Mouse (Mus musculus) CD4-positive, CD25-positive, alpha-beta regulatory T cell, adult 2 months (primary cell): ENCODE measurements around the gene Gan.
A peak's percentile ranks its signal among the peaks of the same experiment; 100 is the strongest.

Source experiments
- DNase-seq: peaks from one replicate; pipeline ENCODE4 v3.0.0-alpha.2; 2012; ENCODE audit warnings: low read depth, low spot score

Gan gene

DNA sequence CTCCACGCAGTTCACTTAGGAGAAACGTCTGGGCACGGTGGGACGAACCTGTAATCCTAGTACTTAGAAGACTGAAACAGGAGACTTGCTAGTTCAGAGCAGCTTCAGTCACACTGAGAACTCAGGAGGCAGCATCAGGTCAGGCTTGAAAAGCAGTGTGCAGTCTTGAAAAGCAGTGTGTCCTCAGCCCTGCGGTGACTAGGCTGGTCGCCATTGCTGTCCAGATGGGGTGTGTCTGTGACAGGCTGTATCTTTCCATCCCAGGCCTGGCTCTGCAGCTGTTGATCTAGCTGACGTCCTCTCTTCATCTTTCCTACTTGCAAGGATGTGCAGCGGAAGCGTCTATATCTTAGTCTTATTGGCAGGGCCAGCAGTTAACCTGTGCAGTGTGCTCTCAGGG, 42.9 kb downstream of the Gan start:
- DNase-seq, result no peak

GRCm38 (mm10) chr8:117201221-117202017, 43.5 kb downstream of the Gan start:
- peak; percentile 18 for DNase-seq

- no peak for DNase-seq
Observed at GRCm38 (mm10) chr8:117203085-117203484, 45.1 kb downstream of the Gan start.

DNA sequence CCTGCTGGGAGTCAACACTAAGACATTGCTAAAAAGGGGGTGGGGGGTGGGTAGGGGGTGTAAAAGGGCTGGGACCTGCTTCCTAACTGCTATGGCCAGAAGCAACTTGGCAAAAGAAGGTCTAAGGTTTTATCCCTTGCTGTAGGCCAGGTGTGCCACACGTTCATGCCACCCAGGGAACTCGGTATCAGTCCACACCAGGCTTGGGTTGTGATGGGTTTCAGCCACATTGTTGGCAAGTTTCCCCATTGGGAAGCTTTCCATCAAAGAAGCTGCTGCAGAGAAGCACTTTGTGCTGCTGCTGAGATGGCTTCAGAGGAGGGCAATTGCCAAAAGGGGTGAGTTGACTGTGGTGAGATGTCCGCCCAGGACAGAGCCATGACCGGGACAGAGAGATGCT, 47.9 kb downstream of the Gan start:
- DNase-seq, result no peak

- no peak for DNase-seq
Observed at GRCm38 (mm10) chr8:117206636-117207035, 48.7 kb downstream of the Gan start.

GRCm38 (mm10) chr8:117209150-117209549, 51.2 kb downstream of the Gan start:
- peak; percentile 20 for DNase-seq

GRCm38 (mm10) chr8:117212100-117212499, 54.2 kb downstream of the Gan start:
- DNase-seq, result no peak

GRCm38 (mm10) chr8:117217724-117218123, 59.8 kb downstream of the Gan start:
- no peak for DNase-seq

DNA sequence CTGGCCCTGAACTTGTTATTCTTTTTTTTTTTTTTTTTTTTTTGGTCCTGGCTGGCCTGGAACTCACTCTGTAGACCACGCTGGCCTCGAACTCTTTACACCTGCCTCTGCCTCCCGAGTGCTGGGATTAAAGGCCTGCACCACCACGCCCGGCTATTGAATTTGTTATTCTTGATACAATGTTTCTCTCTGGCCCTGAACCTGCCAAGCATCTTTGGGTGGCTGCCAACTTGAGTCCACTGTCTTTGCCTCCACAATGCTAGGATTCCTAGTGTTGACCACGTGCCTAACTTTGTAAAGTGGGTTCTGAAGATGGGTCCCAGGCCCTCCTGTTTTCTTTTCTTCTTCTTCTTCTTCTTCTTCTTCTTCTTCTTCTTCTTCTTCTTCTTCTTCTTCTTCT, 64.5 kb downstream of the Gan start:
- DNase-seq, result no peak

GRCm38 (mm10) chr8:117224630-117225029, 66.7 kb downstream of the Gan start:
- DNase-seq, result peak; percentile 93

- no peak for DNase-seq
Observed at GRCm38 (mm10) chr8:117226306-117226705, 68.4 kb downstream of the Gan start.

- no peak for DNase-seq
Observed at GRCm38 (mm10) chr8:117227339-117227738, 69.4 kb downstream of the Gan start.

DNA sequence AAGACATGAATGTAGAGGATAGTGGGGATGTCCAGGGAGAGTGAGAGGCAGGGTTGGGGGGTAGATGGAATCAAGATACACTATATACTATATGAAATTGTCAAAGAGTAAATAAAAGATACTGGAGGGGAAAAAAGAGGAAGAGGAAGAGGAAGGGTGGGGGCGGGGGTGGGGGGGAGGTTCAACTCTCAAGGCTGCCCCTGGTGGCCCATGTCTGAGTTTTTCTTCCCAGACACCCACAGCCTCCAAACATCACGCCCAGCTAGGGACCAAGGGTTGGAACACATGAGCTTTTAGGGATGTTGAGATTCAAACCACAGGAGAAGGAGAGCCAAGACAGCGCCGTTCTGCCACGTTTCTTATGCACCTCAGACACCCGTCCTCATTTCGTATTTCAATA, 75.3 kb downstream of the Gan start:
- DNase-seq, result no peak

- no peak for DNase-seq
Observed at GRCm38 (mm10) chr8:117236531-117236930, 78.6 kb downstream of the Gan start.

GRCm38 (mm10) chr8:117240326-117240725, 82.4 kb downstream of the Gan start:
- no peak for DNase-seq

GRCm38 (mm10) chr8:117240841-117241494, 83.0 kb downstream of the Gan start:
- no peak for DNase-seq

- no peak for DNase-seq
Observed at GRCm38 (mm10) chr8:117241848-117242247, 83.9 kb downstream of the Gan start.

GRCm38 (mm10) chr8:117242286-117242685, 84.4 kb downstream of the Gan start:
- DNase-seq, result no peak

DNA sequence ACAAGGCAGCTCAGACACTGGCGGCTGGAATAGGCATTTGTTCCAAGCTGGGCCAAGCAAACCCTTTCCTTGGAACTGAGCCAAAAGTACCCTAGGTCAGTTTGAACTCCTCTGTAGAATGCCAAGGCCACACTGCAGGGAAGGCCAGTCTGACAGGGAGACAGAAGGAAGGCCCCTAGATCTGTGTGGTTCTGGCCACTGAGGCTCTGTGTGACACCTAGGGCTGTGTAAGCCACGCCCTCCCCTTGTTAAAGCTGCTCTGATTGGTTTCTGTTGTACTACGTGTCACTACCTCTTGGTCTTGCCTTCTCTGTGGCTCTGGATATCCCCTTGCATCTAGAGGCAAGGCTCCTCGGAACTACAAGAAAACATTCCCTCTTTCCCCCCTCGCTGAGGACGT, 86.7 kb downstream of the Gan start:
- DNase-seq, result no peak

GRCm38 (mm10) chr8:117248341-117248740, 90.4 kb downstream of the Gan start:
- DNase-seq, result peak; percentile 32

DNA sequence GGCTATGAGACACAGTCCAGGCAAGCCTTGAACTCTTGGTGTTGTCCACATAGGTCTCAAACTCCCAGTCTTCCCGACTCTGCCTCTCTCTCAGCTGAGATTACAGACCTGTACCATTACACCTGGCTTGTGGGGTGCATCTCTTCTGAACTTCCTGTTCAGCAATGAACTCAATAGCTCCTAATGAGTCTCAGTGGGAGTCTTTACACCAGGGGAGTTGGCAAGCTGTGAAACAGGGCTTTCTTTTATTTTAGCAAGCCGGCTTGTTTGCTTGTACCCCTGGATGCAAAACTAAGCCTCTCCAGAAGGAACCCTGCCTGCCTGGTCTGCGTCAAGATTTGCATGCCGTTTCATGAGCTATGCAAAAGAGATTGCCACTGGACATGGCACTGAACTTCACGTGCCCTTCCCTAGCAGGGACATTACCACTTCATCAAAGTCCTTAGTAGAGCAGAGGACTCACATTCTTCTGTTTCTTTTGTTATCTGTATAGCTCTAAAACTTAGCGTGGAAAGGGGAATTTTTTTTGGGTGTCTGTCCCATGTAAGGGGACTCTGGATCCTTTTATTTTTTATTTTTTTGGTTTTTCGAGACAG, 93.2 kb downstream of the Gan start:
- no peak for DNase-seq

DNA sequence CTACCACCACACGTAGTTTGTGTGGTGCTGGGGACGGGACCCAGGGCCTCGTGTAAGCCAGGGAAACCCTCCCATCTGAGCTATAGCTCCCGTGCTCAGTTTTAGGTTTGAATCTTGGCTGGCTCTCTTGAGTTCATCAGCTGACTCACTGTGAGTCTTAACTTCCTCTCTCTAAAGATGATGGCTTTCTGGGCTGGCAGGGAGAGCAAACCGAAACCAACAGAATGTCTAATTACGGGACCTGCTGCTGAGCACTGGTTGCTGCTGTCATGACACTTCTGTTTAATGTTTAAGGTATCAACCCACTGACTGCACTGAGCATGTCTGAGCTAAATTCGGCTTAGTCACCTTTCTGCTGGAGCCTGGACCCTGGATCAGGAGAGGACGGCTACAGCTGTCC, 94.7 kb downstream of the Gan start:
- DNase-seq, result no peak
